Mouse (Mus musculus): ENCODE results near the gene Camsap1. TPM values are rescaled to one million over a fixed set of nuclear protein-coding genes. Genes with fewer than 3 reads are reported as not detected.

Gene Camsap1
- total RNA-seq (2023), result 47.2 TPM

GRCm38 (mm10) chr2:25983159-25983907 lies at the start of gene Camsap1:
Gene Camsap1 (minus strand): TSS chr2:25983282.

GRCm38 (mm10) chr2:26021561-26022257 lies 38.6 kb upstream of the Camsap1 start, which contains the start of gene Ubac1:
Gene Ubac1 (minus strand): TSS chr2:26021747.

Other genes with a start within 250 kb of the Camsap1 start
- gene Obp2b, start 246.3 kb downstream of the Camsap1 start, total RNA-seq (2023), result not detected
- not detected for gene Lcn3, start 217.7 kb downstream of the Camsap1 start, total RNA-seq (2023)
- not detected for gene Lcn11, start 206.3 kb downstream of the Camsap1 start, total RNA-seq (2023)
- gene Gm13539, start 201.0 kb downstream of the Camsap1 start, total RNA-seq (2023), result not detected
- not detected for gene Glt6d1, start 167.4 kb downstream of the Camsap1 start, total RNA-seq (2023)
- not detected for gene Lcn9, start 160.1 kb downstream of the Camsap1 start, total RNA-seq (2023)
- not detected for gene Sohlh1, start 136.0 kb downstream of the Camsap1 start, total RNA-seq (2023)
- not detected for gene Kcnt1, start 119.5 kb downstream of the Camsap1 start, total RNA-seq (2023)
- 43.5 TPM for gene Ubac1, start 38.5 kb upstream of the Camsap1 start, total RNA-seq (2023)
- gene Nacc2, start 139.9 kb upstream of the Camsap1 start, total RNA-seq (2023), result 5.2 TPM
- not detected for gene Lhx3, start 225.0 kb upstream of the Camsap1 start, total RNA-seq (2023)

All from CD4-positive naive resting alpha-beta T cell, adult 76 days (primary cell).